Mouse (Mus musculus) stomach, postnatal 0 days (tissue): ENCODE measurements around the gene AI854703.

Experiments
- CTCF ChIP-seq: IDR thresholded peaks from 2 replicates; pipeline ENCODE4 v1.5.1; 2016; ENCODE audit warnings: antibody characterized with exemption, low read depth, mild to moderate bottlenecking, moderate library complexity
- EP300 ChIP-seq: optimal IDR thresholded peaks from 2 replicates; pipeline ENCODE3; 2016; ENCODE audit warnings: antibody characterized with exemption

DNA sequence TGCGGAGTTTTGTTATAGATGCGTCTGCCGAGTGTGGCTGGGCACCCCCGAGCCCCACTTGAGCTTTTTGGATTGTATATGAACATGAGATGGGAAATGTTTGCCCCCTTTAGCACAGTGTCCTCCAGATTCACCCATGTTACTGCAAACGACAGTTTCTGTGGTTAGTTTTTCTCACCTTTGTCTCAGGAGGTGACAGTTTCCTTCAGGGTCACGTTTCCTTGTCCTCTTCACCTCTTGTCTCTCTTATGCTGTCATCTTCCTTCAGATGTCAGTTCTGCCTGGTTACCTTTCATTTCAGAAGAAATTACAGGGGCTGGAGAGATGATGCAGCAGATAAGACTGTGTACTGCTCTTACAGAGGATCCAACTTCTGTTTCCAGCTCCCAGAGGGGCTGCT, 53.1 kb downstream of the AI854703 start:
- TF ChIP-seq CTCF = no peak
- TF ChIP-seq EP300 = no peak
